Mouse (Mus musculus): ENCODE measurements at regions not wholly inside any gene's neighbourhood (a gene's known extent, or its start where the extent isn't known, plus 50 kb on each side); places are given as distances from the start of the nearest gene placed in this dataset.

DNA sequence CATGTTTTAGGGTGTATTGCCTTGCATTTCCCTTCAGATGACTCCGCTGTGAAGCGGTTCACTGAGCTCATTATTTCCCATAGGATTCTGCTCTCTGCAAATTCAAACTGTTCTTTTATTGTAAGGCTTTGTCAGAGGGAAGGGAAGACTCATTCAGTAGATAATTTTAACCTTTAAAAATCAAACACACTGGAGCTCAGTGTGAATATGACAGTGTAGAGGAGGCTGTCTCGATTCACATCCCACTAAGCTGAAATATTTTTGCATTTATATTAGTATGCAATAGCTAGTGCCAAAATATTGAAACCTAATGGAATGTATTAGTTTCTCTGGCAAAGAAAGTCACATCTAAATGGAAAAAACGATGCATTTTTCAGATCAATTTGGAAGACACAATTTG lies 627.8 kb downstream of the Trim52 start:
- TF ChIP-seq CTCF (IDR thresholded peaks at IDR 0.05; ENCODE audit: low read depth) (no peak), EP300 (IDR thresholded peaks at IDR 0.05; ENCODE audit: low read depth) (no peak)
